Mouse (Mus musculus): ENCODE results near the gene Carm1. TPM values are rescaled to one million over a fixed set of nuclear protein-coding genes. Genes with fewer than 3 reads are reported as not detected.
"Not testable (repeated sequence)": the region's sequence is repeated elsewhere in the genome, so short reads cannot be mapped to it uniquely, and the experiment has no call there.

Gene Carm1
- polyA plus RNA-seq, 1 experiment = 98.5 TPM

- peaks cover 17% of the 10 kb centered on the region for H3K4me1 ChIP-seq (replicated peaks; ENCODE audit: control insufficient read depth, insufficient read depth, low read length)
- 96% methylated on average over 1 of the region's 1 CpGs for WGBS
- no peaks in the 10 kb centered on the region for H3K27me3 ChIP-seq (ENCODE audit: control insufficient read depth, insufficient read depth, low read length)
- DNase-seq = no peak
- H3K27ac ChIP-seq (ENCODE audit: control insufficient read depth, insufficient read depth, low read length) = no peak overlapping the region
- H3K36me3 ChIP-seq (ENCODE audit: control insufficient read depth, insufficient read depth, low read length) = no peaks in the 10 kb centered on the region
- TF ChIP-seq CTCF (IDR thresholded peaks at IDR 0.05; ENCODE audit: borderline replicate concordance, control insufficient read depth, extremely low read depth, insufficient read depth, low read length, poor library complexity) (no peak), POLR2A (IDR thresholded peaks at IDR 0.05; ENCODE audit: control insufficient read depth, extremely low read depth, insufficient read depth, low read length, poor library complexity) (no peak)
- no peak overlapping the region for H3K4me3 ChIP-seq (ENCODE audit: control insufficient read depth, insufficient read depth, low read length)
Measured at GRCm38 (mm10) chr9:21527917-21528324, 18.8 kb upstream of the Carm1 start.

- Histone ChIP-seq H3K27me3 (ENCODE audit: control insufficient read depth, insufficient read depth, low read length) (no peaks in the 10 kb centered on the region), H3K27ac (ENCODE audit: control insufficient read depth, insufficient read depth, low read length) (no peak overlapping the region), H3K36me3 (ENCODE audit: control insufficient read depth, insufficient read depth, low read length) (no peaks in the 10 kb centered on the region), H3K4me3 (ENCODE audit: control insufficient read depth, insufficient read depth, low read length) (no peak overlapping the region), H3K4me1 (replicated peaks; ENCODE audit: control insufficient read depth, insufficient read depth, low read length) (peaks cover 6% of the 10 kb centered on the region)
- WGBS = 49% methylated on average over 14 of the region's 14 CpGs
- TF ChIP-seq CTCF (IDR thresholded peaks at IDR 0.05; ENCODE audit: borderline replicate concordance, control insufficient read depth, extremely low read depth, insufficient read depth, low read length, poor library complexity) (no peak), POLR2A (IDR thresholded peaks at IDR 0.05; ENCODE audit: control insufficient read depth, extremely low read depth, insufficient read depth, low read length, poor library complexity) (no peak)
- no peak for DNase-seq
Measured at GRCm38 (mm10) chr9:21536501-21536900, 10.2 kb upstream of the Carm1 start.

- Histone ChIP-seq H3K36me3 (ENCODE audit: control insufficient read depth, insufficient read depth, low read length) (no peaks in the 10 kb centered on the region), H3K27ac (ENCODE audit: control insufficient read depth, insufficient read depth, low read length) (no peak overlapping the region), H3K4me3 (ENCODE audit: control insufficient read depth, insufficient read depth, low read length) (no peak overlapping the region), H3K27me3 (ENCODE audit: control insufficient read depth, insufficient read depth, low read length) (no peaks in the 10 kb centered on the region), H3K4me1 (replicated peaks; ENCODE audit: control insufficient read depth, insufficient read depth, low read length) (peaks cover 6% of the 10 kb centered on the region)
- TF ChIP-seq CTCF (IDR thresholded peaks at IDR 0.05; ENCODE audit: borderline replicate concordance, control insufficient read depth, extremely low read depth, insufficient read depth, low read length, poor library complexity) = no peak
- no peak for TF ChIP-seq POLR2A (IDR thresholded peaks at IDR 0.05; ENCODE audit: control insufficient read depth, extremely low read depth, insufficient read depth, low read length, poor library complexity)
- no peak for DNase-seq
- WGBS = 72% methylated on average over 4 of the region's 4 CpGs
Measured at GRCm38 (mm10) chr9:21537009-21537408, 9.7 kb upstream of the Carm1 start.

- TF ChIP-seq CTCF (IDR thresholded peaks at IDR 0.05; ENCODE audit: borderline replicate concordance, control insufficient read depth, extremely low read depth, insufficient read depth, low read length, poor library complexity) (no peak), POLR2A (IDR thresholded peaks at IDR 0.05; ENCODE audit: control insufficient read depth, extremely low read depth, insufficient read depth, low read length, poor library complexity) (no peak)
- H3K36me3 ChIP-seq (ENCODE audit: control insufficient read depth, insufficient read depth, low read length) = no peaks in the 10 kb centered on the region
- H3K27ac ChIP-seq (ENCODE audit: control insufficient read depth, insufficient read depth, low read length) = no peak overlapping the region
- peaks cover 6% of the 10 kb centered on the region for H3K4me1 ChIP-seq (replicated peaks; ENCODE audit: control insufficient read depth, insufficient read depth, low read length)
- H3K27me3 ChIP-seq (ENCODE audit: control insufficient read depth, insufficient read depth, low read length) = no peaks in the 10 kb centered on the region
- 83% methylated on average over 7 of the region's 7 CpGs for WGBS
- no peak for DNase-seq
- no peak overlapping the region for H3K4me3 ChIP-seq (ENCODE audit: control insufficient read depth, insufficient read depth, low read length)
Measured at GRCm38 (mm10) chr9:21539981-21540753, 6.5 kb upstream of the Carm1 start.

GRCm38 (mm10) chr9:21542001-21542400 lies 4.7 kb upstream of the Carm1 start:
- not testable (repeated sequence) for H3K36me3 ChIP-seq (ENCODE audit: control insufficient read depth, insufficient read depth, low read length); H3K4me3 ChIP-seq (ENCODE audit: control insufficient read depth, insufficient read depth, low read length); H3K27ac ChIP-seq (ENCODE audit: control insufficient read depth, insufficient read depth, low read length); H3K27me3 ChIP-seq (ENCODE audit: control insufficient read depth, insufficient read depth, low read length); DNase-seq; H3K4me1 ChIP-seq (replicated peaks; ENCODE audit: control insufficient read depth, insufficient read depth, low read length)
- WGBS = 96% methylated on average over 2 of the region's 2 CpGs

- Histone ChIP-seq H3K27ac (ENCODE audit: control insufficient read depth, insufficient read depth, low read length) (peak overlapping the region; percentile 25; the same call in 1 of the 2 replicates), H3K36me3 (ENCODE audit: control insufficient read depth, insufficient read depth, low read length) (no peaks in the 10 kb centered on the region), H3K27me3 (ENCODE audit: control insufficient read depth, insufficient read depth, low read length) (no peaks in the 10 kb centered on the region), H3K4me3 (ENCODE audit: control insufficient read depth, insufficient read depth, low read length) (peak overlapping the region; percentile 60), H3K4me1 (replicated peaks; ENCODE audit: control insufficient read depth, insufficient read depth, low read length) (peaks cover 15% of the 10 kb centered on the region)
- TF ChIP-seq POLR2A (IDR thresholded peaks at IDR 0.05; ENCODE audit: control insufficient read depth, extremely low read depth, insufficient read depth, low read length, poor library complexity) (no peak), CTCF (IDR thresholded peaks at IDR 0.05; ENCODE audit: borderline replicate concordance, control insufficient read depth, extremely low read depth, insufficient read depth, low read length, poor library complexity) (no peak)
- no peak for DNase-seq
- 32% methylated on average over 9 of the region's 9 CpGs for WGBS
Measured at GRCm38 (mm10) chr9:21545351-21545915, 1.3 kb upstream of the Carm1 start.

Data from thymus, adult 2 months (tissue).